Mouse (Mus musculus) lung, postnatal 36 days (tissue): ENCODE data around the gene Fxyd7.

Experiments
- DNase-seq: peaks from one replicate; pipeline ENCODE4 v3.0.0; 2022; ENCODE audit warnings: mixed read lengths

Gene Fxyd7

DNA sequence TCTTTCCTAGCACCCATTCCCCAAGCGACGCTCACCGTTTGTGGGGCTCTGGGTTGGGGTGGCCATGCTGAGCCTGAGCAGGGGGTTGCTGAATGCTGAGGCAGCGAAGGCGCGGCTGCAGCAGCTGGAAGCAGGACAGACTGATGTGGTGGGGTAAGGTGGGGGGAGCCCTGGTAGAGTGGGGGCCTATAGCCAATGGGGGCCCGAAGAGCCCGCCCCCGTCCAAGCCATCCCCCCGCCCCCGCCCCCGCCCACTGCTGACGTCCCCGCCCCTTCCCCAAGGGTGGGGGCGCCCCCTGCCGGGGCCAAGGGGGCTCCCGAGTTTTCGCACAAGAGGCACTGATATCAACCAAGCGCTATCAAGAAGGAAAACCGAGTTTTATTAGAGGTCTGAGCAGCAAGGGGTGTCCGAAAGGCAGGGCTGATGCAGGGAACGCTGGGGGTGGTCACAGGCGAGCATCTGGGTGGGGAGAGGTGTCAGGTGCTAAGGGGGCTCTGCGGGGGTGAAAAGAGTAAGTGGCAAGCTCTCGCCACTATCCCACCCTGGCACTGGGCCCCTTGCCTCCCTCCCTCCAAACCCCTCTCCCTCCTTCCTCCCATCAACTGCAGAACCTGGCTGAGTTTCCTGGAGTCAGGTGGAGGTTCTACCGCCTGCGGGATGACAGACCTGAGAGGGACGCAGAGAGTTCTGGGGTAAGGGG, at the start of gene Fxyd7:
Gene Fxyd7, minus strand, starts transcription at position 147 of the 701 bp plus-strand sequence.
- DNase-seq, result no peak

DNA sequence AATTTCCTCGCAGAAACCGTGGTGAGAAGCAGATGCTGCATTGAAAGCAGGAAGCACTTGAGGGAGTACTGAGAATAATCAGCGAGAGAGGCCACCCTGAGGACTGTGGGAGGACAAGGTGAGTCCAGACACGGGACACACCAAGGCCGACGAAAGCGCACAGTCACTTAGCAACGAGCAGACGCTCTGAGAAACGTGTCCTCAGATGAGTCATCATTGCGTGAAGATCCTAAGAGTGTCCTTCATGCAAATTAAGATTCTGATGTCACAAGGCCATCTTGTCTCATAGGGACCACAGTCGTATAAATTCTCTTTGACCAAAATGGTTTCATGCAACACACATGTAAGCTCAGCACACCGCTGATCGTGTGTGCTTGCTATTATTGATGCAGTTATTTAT, 49.5 kb upstream of the Fxyd7 start:
- no peak for DNase-seq

- no peak for DNase-seq
Measured at GRCm38 (mm10) chr7:31099612-31099982, 48.3 kb upstream of the Fxyd7 start.

DNA sequence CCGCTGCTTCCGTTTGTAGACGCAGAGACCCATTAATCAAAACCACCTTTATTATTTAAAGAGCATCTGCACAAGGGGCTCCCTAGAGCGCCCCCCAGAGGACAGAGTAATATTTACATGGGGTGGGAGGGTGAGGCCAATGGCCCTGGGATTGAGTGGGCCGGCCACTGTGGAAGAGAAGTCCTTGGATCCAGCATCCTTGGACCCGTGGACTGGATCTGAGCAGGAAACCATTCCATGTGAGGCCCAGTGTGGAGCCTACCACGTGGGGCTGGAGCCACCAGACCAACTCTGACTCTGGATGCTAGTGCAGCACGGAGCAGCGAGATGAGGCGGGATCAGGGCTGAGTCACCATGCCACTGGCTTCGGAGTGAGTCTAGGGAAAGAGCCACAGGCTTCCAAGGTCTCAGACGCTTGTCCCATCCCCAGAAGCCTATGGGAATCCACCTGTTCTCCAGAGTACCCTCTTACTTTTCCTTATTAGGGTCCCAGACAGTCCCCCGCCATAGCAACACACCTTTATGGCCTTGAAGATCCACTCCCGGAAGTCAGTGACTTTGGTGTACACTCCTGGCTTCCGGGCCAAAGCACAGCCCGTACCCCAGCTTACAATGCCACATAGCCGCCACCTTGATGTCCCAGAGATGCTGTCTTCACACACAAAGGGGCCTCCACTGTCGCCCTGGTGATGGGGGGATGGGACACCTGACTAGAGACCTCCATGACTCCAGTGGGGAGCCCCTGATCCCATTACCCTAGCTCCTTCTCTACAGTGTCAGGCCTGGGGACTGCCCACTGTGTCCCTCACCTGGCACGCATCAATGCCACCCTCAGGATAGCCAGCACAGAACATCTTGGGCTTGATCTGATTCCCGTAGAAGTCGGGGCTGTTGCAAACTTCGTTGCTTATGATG, 47.7 kb upstream of the Fxyd7 start:
- peak; percentile 43 for DNase-seq

DNA sequence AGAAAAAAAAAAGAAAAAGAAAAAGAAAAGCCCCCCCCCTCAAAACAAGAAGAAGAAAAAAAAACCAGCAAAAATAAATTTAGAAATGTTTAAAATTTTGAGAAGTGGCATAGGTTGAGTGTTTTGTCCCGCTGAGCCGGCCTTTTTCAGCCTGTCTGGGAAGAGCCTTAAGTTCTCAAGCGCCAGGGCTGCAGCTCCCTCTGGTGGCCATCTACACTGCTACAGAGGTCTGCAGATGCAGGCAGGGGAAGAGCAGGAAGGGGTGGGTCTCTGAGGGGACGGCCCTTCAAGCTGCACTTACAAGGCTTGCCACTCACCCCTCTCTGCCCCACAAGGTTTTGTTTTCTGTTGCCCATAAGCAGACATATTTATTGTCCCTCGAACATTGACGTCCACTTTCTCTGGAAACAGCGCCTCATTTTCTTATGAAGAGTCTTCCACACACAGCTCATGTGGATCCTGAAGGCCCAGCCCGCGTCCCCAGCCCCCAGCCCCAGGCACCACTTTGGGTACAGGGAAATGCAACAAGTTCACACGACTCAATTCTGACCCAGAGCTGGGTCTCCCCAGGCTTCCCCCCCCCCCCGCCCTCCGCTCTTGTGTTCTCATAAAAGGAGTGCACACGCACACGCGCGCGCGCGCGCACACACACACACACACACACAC, 46.4 kb upstream of the Fxyd7 start:
- peak; percentile 97 for DNase-seq

DNA sequence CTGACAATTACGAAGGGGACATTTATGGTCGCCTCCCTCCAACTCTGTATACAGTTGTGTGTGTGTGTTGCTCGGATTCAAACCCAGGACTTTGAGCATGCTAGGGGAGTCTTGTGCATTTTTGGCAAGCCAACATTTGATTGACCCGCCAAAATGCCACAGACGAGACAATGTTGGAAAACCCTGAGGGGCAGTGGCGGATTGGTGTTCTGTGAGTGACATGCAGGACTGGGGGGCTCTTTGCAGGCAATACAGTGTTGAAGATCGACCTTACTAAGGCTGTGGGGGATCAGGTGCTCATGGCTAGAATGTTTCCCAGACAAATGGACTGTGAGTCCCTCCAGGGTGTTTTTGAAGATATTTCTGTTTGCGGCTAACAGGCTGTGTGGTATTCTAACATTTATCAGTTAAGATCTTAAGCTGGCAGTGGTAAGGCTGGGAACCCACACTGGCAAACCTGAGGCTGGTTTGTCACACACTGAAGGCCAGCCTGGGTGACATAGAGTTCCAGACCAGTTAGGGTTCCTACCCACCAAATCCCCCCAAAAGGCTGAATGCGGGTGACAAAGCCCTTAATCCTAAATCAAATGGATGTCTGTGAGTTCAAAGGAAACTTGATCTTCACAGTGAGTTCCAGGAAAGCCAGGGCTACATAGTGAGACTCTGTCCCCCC, 45.8 kb upstream of the Fxyd7 start:
- no peak for DNase-seq

GRCm38 (mm10) chr7:31094774-31095501, 43.7 kb upstream of the Fxyd7 start:
- DNase-seq, result peak; percentile 35

GRCm38 (mm10) chr7:31089721-31090120, 38.5 kb upstream of the Fxyd7 start:
- DNase-seq, result peak; percentile 28

DNA sequence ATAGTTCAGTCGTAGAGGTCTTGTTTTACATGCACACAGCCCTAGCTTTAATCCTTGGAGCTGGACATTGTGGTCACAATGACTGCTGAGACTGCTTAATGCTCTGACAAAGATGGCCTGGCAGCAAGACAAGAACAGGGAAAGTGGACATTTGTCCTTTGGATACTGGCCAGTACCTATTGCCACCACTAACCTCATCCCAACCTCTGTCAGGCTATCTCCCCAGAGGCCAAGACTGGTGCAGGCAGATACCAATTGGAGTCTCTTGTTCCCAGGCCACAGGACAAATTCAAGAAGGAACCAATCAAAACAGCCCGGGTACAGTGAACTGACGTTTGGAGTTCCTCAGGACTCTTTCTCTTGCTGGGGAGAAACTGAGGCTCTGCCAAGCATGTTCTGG, 36.9 kb upstream of the Fxyd7 start:
- DNase-seq, result no peak

DNA sequence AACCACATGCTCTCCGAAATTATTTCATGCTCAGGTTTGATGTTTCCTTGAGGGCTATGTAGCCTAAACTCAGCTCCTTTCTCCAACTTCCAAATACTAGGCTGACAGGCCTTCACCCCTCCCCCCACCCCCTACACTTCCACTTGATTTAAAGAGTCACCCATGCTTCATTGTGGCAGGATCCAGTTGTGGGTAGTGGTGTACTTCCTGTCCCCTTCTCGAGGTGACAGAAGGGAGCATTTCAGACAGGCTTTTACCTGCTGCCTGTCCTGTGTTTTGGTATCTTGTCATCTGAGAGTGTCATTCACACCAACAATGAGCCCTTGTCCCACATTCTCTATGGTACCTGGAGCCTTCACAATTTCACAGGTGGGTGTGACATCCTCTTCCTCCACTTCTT, 36.0 kb upstream of the Fxyd7 start:
- DNase-seq, result no peak

- no peak for DNase-seq
Measured at GRCm38 (mm10) chr7:31086175-31086755, 35.0 kb upstream of the Fxyd7 start.

- peak; percentile 70 for DNase-seq
Measured at GRCm38 (mm10) chr7:31085171-31085570, 33.9 kb upstream of the Fxyd7 start.

GRCm38 (mm10) chr7:31084140-31084539, 32.9 kb upstream of the Fxyd7 start:
- DNase-seq, result no peak

- peak; percentile 47 for DNase-seq
Measured at GRCm38 (mm10) chr7:31082831-31083588, 31.7 kb upstream of the Fxyd7 start.

GRCm38 (mm10) chr7:31082106-31082505, 30.8 kb upstream of the Fxyd7 start:
- no peak for DNase-seq

DNA sequence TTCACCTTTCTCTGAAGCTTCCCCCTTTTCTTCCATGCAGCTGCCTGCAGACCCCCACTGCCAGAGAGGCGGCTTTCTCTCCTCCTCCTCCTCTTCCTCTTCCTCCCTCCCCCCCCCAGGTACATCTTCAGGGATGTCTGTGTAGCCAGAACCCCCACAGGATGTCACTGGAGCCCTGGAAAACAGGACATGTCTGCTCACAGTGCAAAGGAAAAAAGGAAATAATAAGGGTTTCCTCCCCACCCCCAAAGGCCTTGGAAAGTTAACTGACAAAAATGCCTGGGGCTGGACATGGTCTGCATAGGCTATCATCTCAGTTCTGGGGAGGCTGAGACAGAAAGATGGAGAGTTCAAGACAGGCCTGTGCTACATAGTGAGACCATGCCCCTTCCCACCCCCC, 29.8 kb upstream of the Fxyd7 start:
- DNase-seq, result no peak

GRCm38 (mm10) chr7:31080611-31081010, 29.3 kb upstream of the Fxyd7 start:
- DNase-seq, result no peak

- DNase-seq, result no peak
Measured at GRCm38 (mm10) chr7:31079670-31080069, 28.4 kb upstream of the Fxyd7 start.

- peak; percentile 75 for DNase-seq
Measured at GRCm38 (mm10) chr7:31077885-31078445, 26.7 kb upstream of the Fxyd7 start.

DNA sequence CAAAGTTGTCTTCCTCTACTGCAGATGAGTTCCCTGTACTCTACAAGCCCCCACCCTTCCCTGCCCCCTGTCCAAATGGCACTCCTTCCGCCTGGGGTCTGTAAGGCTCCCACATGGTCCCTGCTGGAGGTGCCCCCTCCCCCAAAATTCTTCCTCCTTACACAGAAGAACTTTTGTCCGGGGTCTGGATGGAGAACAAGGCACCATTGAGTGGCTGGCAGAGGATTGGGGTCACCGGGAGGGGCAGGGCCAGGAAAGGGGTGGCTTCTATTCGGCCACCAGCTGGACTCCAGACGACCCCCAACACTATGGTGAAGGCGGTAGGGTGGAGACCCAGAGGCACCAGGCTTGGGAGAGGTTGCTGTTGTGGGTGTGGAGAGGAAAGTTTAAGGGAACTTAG, 26.2 kb upstream of the Fxyd7 start:
- DNase-seq, result no peak

DNA sequence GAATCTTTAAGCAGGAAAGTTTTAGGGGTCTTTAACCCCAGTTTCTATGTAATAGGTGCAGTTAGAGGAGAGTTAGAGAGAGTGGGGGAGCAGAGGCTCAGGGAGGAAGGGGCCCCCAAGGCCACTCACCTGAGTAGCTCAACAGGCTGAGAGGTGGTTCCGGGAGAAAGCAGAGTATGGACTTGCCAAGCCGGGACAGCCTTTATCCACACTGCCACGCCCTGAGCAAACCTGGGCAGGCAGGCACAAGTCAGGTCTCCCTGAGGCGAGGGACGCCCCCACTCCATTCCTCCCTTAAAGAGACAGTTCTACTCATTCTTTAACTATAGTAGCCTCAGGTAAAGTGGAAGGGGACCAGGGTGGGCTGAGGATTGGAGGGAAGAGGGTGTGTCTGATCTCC, 25.2 kb upstream of the Fxyd7 start, which contains the start of gene Fxyd3:
Gene Fxyd3, minus strand, starts transcription at position 213 of the 400 bp plus-strand sequence.
- peak; percentile 47 for DNase-seq
